Mouse (Mus musculus): Measurements from ENCODE around the gene Dio3. TPM values are rescaled to one million over a fixed set of nuclear protein-coding genes. Genes with fewer than 3 reads are reported as not detected.

Gene Dio3
- polyA plus RNA-seq (2015; fragmentation: Nextera tagmentation; extraction: Ambion mirVana) = 0.25 and 0.27 TPM in 2 replicates

GRCm38 (mm10) chr12:110278853-110279252 lies at the start of gene Dio3:
Dio3 (plus strand) TSS chr12:110279068.
- Histone ChIP-seq H3K36me3 (no peaks in the 10 kb centered on the region), H3K27me3 (replicated peaks) (peaks cover 100% of the 10 kb centered on the region), H3K9me3 (no peaks in the 10 kb centered on the region), H3K9ac (no peak within 1 kb of the TSS), H3K4me2 (peak within 1 kb of the TSS; percentile 70), H3K27ac (replicated peaks) (no peak within 1 kb of the TSS), H3K4me1 (peaks cover 15% of the 10 kb centered on the region), H3K4me3 (peak within 1 kb of the TSS; percentile 50)
- no peak for ATAC-seq (ENCODE audit: extremely low read depth, insufficient number of reproducible peaks, low FRiP score, low TSS enrichment)
- WGBS = 1% methylated on average over 34 of the region's 34 CpGs

- no peak for ATAC-seq (ENCODE audit: extremely low read depth, insufficient number of reproducible peaks, low FRiP score, low TSS enrichment)
- Histone ChIP-seq H3K4me1 (no peaks in the 10 kb centered on the region), H3K4me2 (no peak overlapping the region), H3K9me3 (no peaks in the 10 kb centered on the region), H3K36me3 (no peaks in the 10 kb centered on the region), H3K4me3 (no peak overlapping the region), H3K27ac (replicated peaks) (no peak overlapping the region), H3K9ac (no peak overlapping the region), H3K27me3 (replicated peaks) (peaks cover 78% of the 10 kb centered on the region)
- 65% methylated on average over 7 of the region's 7 CpGs for WGBS
Observed at GRCm38 (mm10) chr12:110230296-110230695, 48.6 kb upstream of the Dio3 start.

- Histone ChIP-seq H3K4me3 (no peak overlapping the region), H3K27me3 (replicated peaks) (peaks cover 79% of the 10 kb centered on the region), H3K36me3 (no peaks in the 10 kb centered on the region), H3K27ac (replicated peaks) (no peak overlapping the region), H3K4me1 (no peaks in the 10 kb centered on the region), H3K4me2 (no peak overlapping the region), H3K9me3 (no peaks in the 10 kb centered on the region), H3K9ac (no peak overlapping the region)
- no peak for ATAC-seq (ENCODE audit: extremely low read depth, insufficient number of reproducible peaks, low FRiP score, low TSS enrichment)
- WGBS = 66% methylated on average over 8 of the region's 8 CpGs
Observed at GRCm38 (mm10) chr12:110230767-110231166, 48.1 kb upstream of the Dio3 start.

- Histone ChIP-seq H3K4me1 (no peaks in the 10 kb centered on the region), H3K27me3 (replicated peaks) (peaks cover 74% of the 10 kb centered on the region), H3K9me3 (no peaks in the 10 kb centered on the region), H3K4me2 (no peak overlapping the region), H3K27ac (replicated peaks) (no peak overlapping the region), H3K36me3 (no peaks in the 10 kb centered on the region), H3K9ac (no peak overlapping the region), H3K4me3 (no peak overlapping the region)
- WGBS = 75% methylated on average over 13 of the region's 13 CpGs
- no peak for ATAC-seq (ENCODE audit: extremely low read depth, insufficient number of reproducible peaks, low FRiP score, low TSS enrichment)
Observed at GRCm38 (mm10) chr12:110231709-110232600, 46.9 kb upstream of the Dio3 start.

- H3K27me3 ChIP-seq (replicated peaks) = peaks cover 54% of the 10 kb centered on the region
Observed at GRCm38 (mm10) chr12:110235908-110236307, 43.0 kb upstream of the Dio3 start.

GRCm38 (mm10) chr12:110237046-110237445 lies 41.8 kb upstream of the Dio3 start:
- Histone ChIP-seq H3K9me3 (no peaks in the 10 kb centered on the region), H3K4me3 (no peak overlapping the region), H3K27ac (replicated peaks) (no peak overlapping the region), H3K9ac (no peak overlapping the region), H3K4me2 (no peak overlapping the region), H3K4me1 (no peaks in the 10 kb centered on the region), H3K36me3 (no peaks in the 10 kb centered on the region), H3K27me3 (replicated peaks) (peaks cover 54% of the 10 kb centered on the region)
- no peak for ATAC-seq (ENCODE audit: extremely low read depth, insufficient number of reproducible peaks, low FRiP score, low TSS enrichment)
- 79% methylated on average over 7 of the region's 7 CpGs for WGBS

More at GRCm38 (mm10) chr12:110235908-110236307, 43.0 kb upstream of the Dio3 start:
- no peak overlapping the region for H3K9ac ChIP-seq
- no peak for ATAC-seq (ENCODE audit: extremely low read depth, insufficient number of reproducible peaks, low FRiP score, low TSS enrichment)
- H3K4me2 ChIP-seq = no peak overlapping the region
- H3K36me3 ChIP-seq = no peaks in the 10 kb centered on the region
- no peak overlapping the region for H3K27ac ChIP-seq (replicated peaks)
- no peaks in the 10 kb centered on the region for H3K9me3 ChIP-seq
- H3K4me1 ChIP-seq = no peaks in the 10 kb centered on the region
- WGBS = 84% methylated on average over 4 of the region's 4 CpGs
- no peak overlapping the region for H3K4me3 ChIP-seq

GRCm38 (mm10) chr12:110239358-110239757 lies 39.5 kb upstream of the Dio3 start:
- WGBS = 79% methylated on average over 5 of the region's 5 CpGs
- H3K4me2 ChIP-seq = no peak overlapping the region
- no peak overlapping the region for H3K4me3 ChIP-seq
- H3K4me1 ChIP-seq = no peaks in the 10 kb centered on the region
- H3K9ac ChIP-seq = no peak overlapping the region
- H3K9me3 ChIP-seq = no peaks in the 10 kb centered on the region
- H3K27ac ChIP-seq (replicated peaks) = no peak overlapping the region
- peaks cover 36% of the 10 kb centered on the region for H3K27me3 ChIP-seq (replicated peaks)
- no peak for ATAC-seq (ENCODE audit: extremely low read depth, insufficient number of reproducible peaks, low FRiP score, low TSS enrichment)
- no peaks in the 10 kb centered on the region for H3K36me3 ChIP-seq

- H3K9ac ChIP-seq = no peak overlapping the region
- 75% methylated on average over 6 of the region's 6 CpGs for WGBS
- no peaks in the 10 kb centered on the region for H3K9me3 ChIP-seq
- H3K36me3 ChIP-seq = no peaks in the 10 kb centered on the region
- no peak overlapping the region for H3K27ac ChIP-seq (replicated peaks)
- peaks cover 25% of the 10 kb centered on the region for H3K27me3 ChIP-seq (replicated peaks)
- no peak overlapping the region for H3K4me2 ChIP-seq
- ATAC-seq (ENCODE audit: extremely low read depth, insufficient number of reproducible peaks, low FRiP score, low TSS enrichment) = no peak
- no peak overlapping the region for H3K4me3 ChIP-seq
- H3K4me1 ChIP-seq = no peaks in the 10 kb centered on the region
Observed at GRCm38 (mm10) chr12:110244581-110244980, 34.3 kb upstream of the Dio3 start.

GRCm38 (mm10) chr12:110245461-110245860 lies 33.4 kb upstream of the Dio3 start:
- H3K9me3 ChIP-seq = no peaks in the 10 kb centered on the region
- no peak for ATAC-seq (ENCODE audit: extremely low read depth, insufficient number of reproducible peaks, low FRiP score, low TSS enrichment)
- no peak overlapping the region for H3K9ac ChIP-seq
- 78% methylated on average over 4 of the region's 4 CpGs for WGBS
- H3K4me2 ChIP-seq = no peak overlapping the region
- no peak overlapping the region for H3K27ac ChIP-seq (replicated peaks)
- no peaks in the 10 kb centered on the region for H3K4me1 ChIP-seq
- peaks cover 30% of the 10 kb centered on the region for H3K27me3 ChIP-seq (replicated peaks)
- H3K4me3 ChIP-seq = no peak overlapping the region
- no peaks in the 10 kb centered on the region for H3K36me3 ChIP-seq

- ATAC-seq (ENCODE audit: extremely low read depth, insufficient number of reproducible peaks, low FRiP score, low TSS enrichment) = no peak
- H3K27ac ChIP-seq (replicated peaks) = no peak overlapping the region
Observed at GRCm38 (mm10) chr12:110252163-110252575, 26.7 kb upstream of the Dio3 start.

GRCm38 (mm10) chr12:110255731-110256130 lies 23.1 kb upstream of the Dio3 start:
- WGBS = 59% methylated on average over 10 of the region's 10 CpGs
- H3K4me3 ChIP-seq = no peak overlapping the region
- no peak overlapping the region for H3K27ac ChIP-seq (replicated peaks)
- no peaks in the 10 kb centered on the region for H3K4me1 ChIP-seq
- H3K9me3 ChIP-seq = no peaks in the 10 kb centered on the region
- ATAC-seq (ENCODE audit: extremely low read depth, insufficient number of reproducible peaks, low FRiP score, low TSS enrichment) = no peak
- H3K27me3 ChIP-seq (replicated peaks) = peaks cover 76% of the 10 kb centered on the region
- H3K9ac ChIP-seq = no peak overlapping the region
- no peak overlapping the region for H3K4me2 ChIP-seq
- H3K36me3 ChIP-seq = no peaks in the 10 kb centered on the region

More at GRCm38 (mm10) chr12:110252163-110252575, 26.7 kb upstream of the Dio3 start:
- WGBS = 22% methylated on average over 10 of the region's 10 CpGs
- Histone ChIP-seq H3K9me3 (no peaks in the 10 kb centered on the region), H3K9ac (no peak overlapping the region), H3K4me3 (no peak overlapping the region), H3K4me1 (no peaks in the 10 kb centered on the region), H3K27me3 (replicated peaks) (peaks cover 71% of the 10 kb centered on the region), H3K36me3 (no peaks in the 10 kb centered on the region), H3K4me2 (no peak overlapping the region)
